ENCODE assay signal across 8 mouse cellular contexts in genomic region chr19:10634106-10634871, GRCm38 (mm10). TPM values are rescaled to one million over a fixed set of nuclear protein-coding genes. Genes with fewer than 3 reads are reported as not detected.
DNase-seq lines count a peak whose midpoint lies in the region; ATAC-seq and TF ChIP-seq lines count a peak whose summit lies in the region.

Gene Vwce, plus strand, starts transcription at chr19:10634213.

- ATAC-seq in embryonic facial prominence, embryonic 14.5 days (ENCODE audit: low read depth), result peak; percentile 81
- peak; percentile 76 for ATAC-seq in heart, embryonic 16.5 days (replicated peaks; ENCODE audit: extremely low read depth, insufficient read depth, low FRiP score)
- peak; percentile 88 for ATAC-seq in liver, embryonic 12.5 days
- peak; percentile 79 for ATAC-seq in neural tube, embryonic 11.5 days (ENCODE audit: insufficient read depth, low FRiP score, low TSS enrichment)

- no peak within 1 kb of the TSS for H3K27ac ChIP-seq in bone marrow, adult 2 months (ENCODE audit: control insufficient read depth, insufficient read depth, low read depth, low read length, poor library complexity)
- peak within 1 kb of the TSS; percentile 39; the same call in 1 of the 2 replicates for H3K27ac ChIP-seq in embryonic facial prominence, embryonic 14.5 days (replicated peaks; ENCODE audit: low read depth, low read length)
- H3K27ac ChIP-seq in heart, embryonic 16.5 days (ENCODE audit: low read length), result 0 out of 2 replicates have a peak within 1 kb of the TSS, but pooled peaks have one; percentile 0
- H3K27ac ChIP-seq in liver, embryonic 12.5 days, result peak within 1 kb of the TSS; percentile 81
- H3K27ac ChIP-seq in neural tube, embryonic 11.5 days (ENCODE audit: low read depth, low read length), result no peak within 1 kb of the TSS

- TF ChIP-seq CTCF in bone marrow, adult 2 months (IDR thresholded peaks at IDR 0.05; ENCODE audit: control insufficient read depth, insufficient read depth, low read length), result peak; percentile 35; the same call in 1 of the 2 replicates

- no peak for TF ChIP-seq POLR2A in bone marrow, adult 2 months (IDR thresholded peaks at IDR 0.05; ENCODE audit: borderline replicate concordance, control insufficient read depth, low read depth, low read length)

- H3K36me3 ChIP-seq in embryonic facial prominence, embryonic 14.5 days (ENCODE audit: control insufficient read depth, insufficient read depth, low read length), result peaks cover 26% of the 10 kb centered on the region
- H3K36me3 ChIP-seq in heart, embryonic 16.5 days (ENCODE audit: control insufficient read depth, insufficient read depth), result peaks cover 8% of the 10 kb centered on the region
- peaks cover 31% of the 10 kb centered on the region for H3K36me3 ChIP-seq in liver, embryonic 12.5 days
- H3K36me3 ChIP-seq in neural tube, embryonic 11.5 days (ENCODE audit: control insufficient read depth, insufficient read depth, low read length), result peaks cover 7% of the 10 kb centered on the region

- H3K4me2 ChIP-seq in embryonic facial prominence, embryonic 14.5 days (ENCODE audit: low read depth, low read length), result peak within 1 kb of the TSS; percentile 93
- H3K4me2 ChIP-seq in heart, embryonic 16.5 days (ENCODE audit: low read depth, low read length), result peak within 1 kb of the TSS; percentile 99
- H3K4me2 ChIP-seq in liver, embryonic 12.5 days, result peak within 1 kb of the TSS; percentile 99
- peak within 1 kb of the TSS; percentile 69 for H3K4me2 ChIP-seq in neural tube, embryonic 11.5 days (ENCODE audit: low read depth)

- H3K27me3 ChIP-seq in embryonic facial prominence, embryonic 14.5 days (replicated peaks; ENCODE audit: control insufficient read depth, insufficient read depth, low read length), result no peaks in the 10 kb centered on the region; the same call in 1 of the 2 replicates
- 0 out of 2 replicates have a peak, but pooled peaks cover 2% of the 10 kb centered on the region for H3K27me3 ChIP-seq in heart, embryonic 16.5 days (ENCODE audit: control insufficient read depth, insufficient read depth, low read length)
- H3K27me3 ChIP-seq in liver, embryonic 12.5 days (replicated peaks), result no peaks in the 10 kb centered on the region
- H3K27me3 ChIP-seq in neural tube, embryonic 11.5 days (ENCODE audit: control insufficient read depth, insufficient read depth, low read length), result peaks cover 3% of the 10 kb centered on the region; the same call in 1 of the 2 replicates

- no peaks in the 10 kb centered on the region for H3K9me3 ChIP-seq in embryonic facial prominence, embryonic 14.5 days (ENCODE audit: control insufficient read depth, low read length)
- no peaks in the 10 kb centered on the region for H3K9me3 ChIP-seq in heart, embryonic 16.5 days (replicated peaks; ENCODE audit: control insufficient read depth, low read length)
- H3K9me3 ChIP-seq in liver, embryonic 12.5 days (replicated peaks), result no peaks in the 10 kb centered on the region
- no peaks in the 10 kb centered on the region for H3K9me3 ChIP-seq in neural tube, embryonic 11.5 days (ENCODE audit: control insufficient read depth, low read length)

- peak within 1 kb of the TSS; percentile 34 for H3K4me3 ChIP-seq in bone marrow, adult 2 months (replicated peaks; ENCODE audit: control insufficient read depth, low read depth, low read length)
- H3K4me3 ChIP-seq in embryonic facial prominence, embryonic 14.5 days (ENCODE audit: low read depth, low read length), result peak within 1 kb of the TSS; percentile 47
- peak within 1 kb of the TSS; percentile 55 for H3K4me3 ChIP-seq in heart, embryonic 16.5 days (ENCODE audit: low read length)
- H3K4me3 ChIP-seq in liver, embryonic 12.5 days, result peak within 1 kb of the TSS; percentile 67
- peak within 1 kb of the TSS; percentile 36 for H3K4me3 ChIP-seq in neural tube, embryonic 11.5 days (ENCODE audit: low read depth, low read length)

- no peaks in the 10 kb centered on the region for H3K4me1 ChIP-seq in bone marrow, adult 2 months (ENCODE audit: control insufficient read depth, insufficient read depth, low read length)
- peaks cover 12% of the 10 kb centered on the region; the same call in 1 of the 2 replicates for H3K4me1 ChIP-seq in embryonic facial prominence, embryonic 14.5 days (ENCODE audit: control insufficient read depth, insufficient read depth, low read length)
- peaks cover 13% of the 10 kb centered on the region for H3K4me1 ChIP-seq in heart, embryonic 16.5 days (ENCODE audit: control insufficient read depth, insufficient read depth, low read length)
- peaks cover 56% of the 10 kb centered on the region for H3K4me1 ChIP-seq in liver, embryonic 12.5 days
- peaks cover 10% of the 10 kb centered on the region for H3K4me1 ChIP-seq in neural tube, embryonic 11.5 days (ENCODE audit: control insufficient read depth, insufficient read depth, low read length)

- peak within 1 kb of the TSS; percentile 66 for H3K9ac ChIP-seq in embryonic facial prominence, embryonic 14.5 days (ENCODE audit: low read depth, low read length)
- peak within 1 kb of the TSS; percentile 74 for H3K9ac ChIP-seq in heart, embryonic 16.5 days (ENCODE audit: low read length)
- H3K9ac ChIP-seq in liver, embryonic 12.5 days, result peak within 1 kb of the TSS; percentile 86
- H3K9ac ChIP-seq in neural tube, embryonic 11.5 days (ENCODE audit: low read length), result peak within 1 kb of the TSS; percentile 56

- 4% methylated on average over 32 of the region's 32 CpGs for WGBS in bone marrow, adult 2 months
- WGBS in embryonic facial prominence, embryonic 14.5 days, result 4% methylated on average over 26 of the region's 32 CpGs
- WGBS in heart, embryonic 16.5 days, result 2% methylated on average over 32 of the region's 32 CpGs
- WGBS in liver, embryonic 12.5 days (ENCODE audit: insufficient replicate concordance), result 3% methylated on average over 32 of the region's 32 CpGs
- WGBS in neural tube, embryonic 11.5 days, result 2% methylated on average over 32 of the region's 32 CpGs

- peak; percentile 10 to 22 for DNase-seq in B cell, adult 2 months
- DNase-seq in embryonic facial prominence, embryonic 14.5 days (ENCODE audit: low spot score), result peak; percentile 69
- DNase-seq in kidney, postnatal 10 days, result peak; percentile 68
- DNase-seq in neural tube, embryonic 11.5 days (ENCODE audit: low spot score), result peak; percentile 71
- peak; percentile 34 to 48 for DNase-seq in thymus, postnatal 10 days (ENCODE audit: low spot score in 2 of 2)

RNA-seq across cellular contexts. Expression of gene Vwce, which starts in this region (rescaled TPM):
- 0.41 and 0.77 TPM in 2 replicates for polyA plus RNA-seq in bone marrow, adult 2 months (2011; ENCODE audit: insufficient read depth, insufficient read length, low replicate concordance, missing spikeins)
- polyA plus RNA-seq in embryonic facial prominence, embryonic 14.5 days (2014; fragmentation: Nextera tagmentation; extraction: Ambion mirVana), result 1.5 and 1.8 TPM in 2 replicates
- 1.7 and 2.1 TPM in 2 replicates for polyA plus RNA-seq in heart, embryonic 16.5 days (2015; fragmentation: Nextera tagmentation; extraction: Ambion mirVana)
- 6.2 and 7.6 TPM in 2 replicates for polyA plus RNA-seq in liver, embryonic 12.5 days (2016; fragmentation: Nextera tagmentation; extraction: Ambion mirVana)
- polyA plus RNA-seq in neural tube, embryonic 11.5 days (2014; fragmentation: Nextera tagmentation; extraction: Ambion mirVana), result 0.34 TPM in 2 replicates

Comparison
In these comparisons a context has a peak if more than half of its experiments do, and no peak if none do; other contexts are left out.
1. Peak in DNase-seq, ATAC-seq, H3K4me3 ChIP-seq, H3K9ac ChIP-seq and H3K4me2 ChIP-seq in neural tube, embryonic 11.5 days; RNA of the gene not detected or under 1 TPM.
2. DNase-seq: peak in every context shown above with its lines; median percentile 71 in neural tube, embryonic 11.5 days; 69 in embryonic facial prominence, embryonic 14.5 days; 68 in kidney, postnatal 10 days; 41 in thymus, postnatal 10 days; 16 in B cell, adult 2 months.
3. H3K27ac ChIP-seq: peak in embryonic facial prominence, embryonic 14.5 days (single experiment), heart, embryonic 16.5 days (single experiment) and liver, embryonic 12.5 days (single experiment); none in bone marrow, adult 2 months (single experiment) and neural tube, embryonic 11.5 days (single experiment).
4. Peak in every context shown above with its lines, with median percentiles within 50 percentile points of each other: H3K4me3 ChIP-seq, ATAC-seq, H3K4me2 ChIP-seq and H3K9ac ChIP-seq.